Mouse (Mus musculus) myocyte (in vitro differentiated cells): ENCODE measurements at regions not wholly inside any gene's neighbourhood (a gene's known extent, or its start where the extent isn't known, plus 50 kb on each side); places are given as distances from the start of the nearest gene placed in this dataset.

Experiments used
- CEBPB ChIP-seq: IDR thresholded peaks from 2 replicates; pipeline ENCODE4 v1.6.1; 2011; ENCODE audit warnings: mild to moderate bottlenecking, moderate library complexity; ENCODE audit not compliant: poor library complexity, insufficient read depth, severe bottlenecking
- E2F4 ChIP-seq: IDR thresholded peaks from one replicate; pipeline ENCODE4 v1.6.1; 2011; ENCODE audit warnings: mild to moderate bottlenecking, control low read depth, moderate library complexity; ENCODE audit not compliant: insufficient read depth
- MAX ChIP-seq: IDR thresholded peaks from one replicate; pipeline ENCODE4 v1.6.1; 2011; ENCODE audit warnings: low read depth, mild to moderate bottlenecking, control low read depth
- MYOG ChIP-seq, 3 experiments: IDR thresholded peaks; one replicate each; pipeline ENCODE4 v1.6.1; 2011; ENCODE audit warnings: control low read depth in 2 of 3, low read depth in 2 of 3, mild to moderate bottlenecking in 2 of 3; ENCODE audit not compliant: insufficient read length in 2 of 3, control insufficient read depth in 1 of 3, insufficient read depth in 1 of 3
- POLR2A ChIP-seq: IDR thresholded peaks from one replicate; pipeline ENCODE4 v1.6.1; 2011; ENCODE audit warnings: low read depth, mild to moderate bottlenecking, control low read depth, moderate library complexity; ENCODE audit not compliant: insufficient read length
- TCF12 ChIP-seq: IDR thresholded peaks from one replicate; pipeline ENCODE4 v1.6.1; 2011; ENCODE audit warnings: mild to moderate bottlenecking, control low read depth; ENCODE audit not compliant: poor library complexity, insufficient read depth, severe bottlenecking

DNA sequence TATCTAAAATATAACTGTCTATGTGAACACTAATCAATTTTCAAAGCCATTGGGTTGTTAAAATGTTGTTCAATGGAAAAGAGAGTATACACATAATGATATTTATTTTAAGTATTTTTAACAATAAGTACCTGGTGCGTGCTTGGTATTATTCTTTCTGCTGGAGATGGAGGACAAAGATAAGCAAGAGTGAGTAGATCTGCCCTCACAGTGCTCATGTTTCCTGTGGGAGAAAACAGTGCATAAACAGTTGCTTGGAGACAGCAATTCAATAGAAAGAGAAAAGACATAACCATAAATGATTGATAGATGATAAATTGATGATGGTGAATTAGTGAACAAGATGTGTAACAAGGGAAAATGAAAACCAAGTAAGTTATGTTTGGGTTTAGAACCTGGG lies 384.4 kb upstream of the Cblb start:
- no peak for TF ChIP-seq POLR2A
- TF ChIP-seq TCF12 = no peak
- TF ChIP-seq CEBPB = no peak
- no peak for TF ChIP-seq E2F4
- TF ChIP-seq MAX = no peak
- no peak for TF ChIP-seq MYOG (IDR thresholded peaks at IDR 0.05; ENCODE audit: control insufficient read depth in 1 of 3, insufficient read depth in 1 of 3, insufficient read length in 2 of 3, low read depth in 2 of 3)
